Mouse (Mus musculus) hindbrain, embryonic 13.5 days (tissue): ENCODE results near the gene Ccr9. TPM values are rescaled to one million over a fixed set of nuclear protein-coding genes. Genes with fewer than 3 reads are reported as not detected.
"Not testable (repeated sequence)": the region's sequence is repeated elsewhere in the genome, so short reads cannot be mapped to it uniquely, and the experiment has no call there.

Experiments used
- ATAC-seq: fragments of 200-750 bp; cut with Nextera tagmentation; 2 replicates; pipeline ENCODE4 v1.8.0; 2017; ENCODE audit warnings: moderate TSS enrichment; ENCODE audit not compliant: low FRiP score
- H3K27ac ChIP-seq: fragments of 300-500 bp; sonication (generic); 2 replicates; pipeline ENCODE4 v1.5.1; 2015; ENCODE audit warnings: inconsistent platforms, mild to moderate bottlenecking, moderate library complexity
- H3K27me3 ChIP-seq: fragments of 300-500 bp; sonication (generic); 2 replicates; pipeline ENCODE4 v1.6.1; 2015; ENCODE audit warnings: mild to moderate bottlenecking, inconsistent platforms
- H3K36me3 ChIP-seq: fragments of 300-500 bp; sonication (generic); 2 replicates; pipeline ENCODE4 v1.6.1; 2015; ENCODE audit warnings: mild to moderate bottlenecking, inconsistent platforms
- H3K4me1 ChIP-seq: fragments of 300-500 bp; sonication (generic); replicated peaks from 2 replicates; pipeline ENCODE4 v1.6.1; 2015; ENCODE audit warnings: inconsistent platforms
- H3K4me2 ChIP-seq: fragments of 300-500 bp; sonication (generic); 2 replicates; pipeline ENCODE4 v1.6.1; 2015; ENCODE audit warnings: inconsistent platforms, mild to moderate bottlenecking, moderate library complexity
- H3K4me3 ChIP-seq: fragments of 300-500 bp; sonication (generic); 2 replicates; pipeline ENCODE4 v1.5.1; 2015; ENCODE audit warnings: mild to moderate bottlenecking, inconsistent platforms
- H3K9ac ChIP-seq: fragments of 300-500 bp; sonication (generic); 2 replicates; pipeline ENCODE4 v1.6.1; 2015; ENCODE audit warnings: mild to moderate bottlenecking, inconsistent platforms
- H3K9me3 ChIP-seq: fragments of 300-500 bp; sonication (generic); 2 replicates; pipeline ENCODE4 v1.6.1; 2016; ENCODE audit warnings: inconsistent platforms
- WGBS: fragments of 180-500 bp; shearing (Covaris S2); methylation state at CpG from one replicate; pipeline ENCODE4 v1.1.7; 2015; 5-methylcytosine and 5-hydroxymethylcytosine counted together
- polyA plus RNA-seq: library from polyadenylated mRNA; unstranded; fragments of >200 nt; fragmentation: Nextera tagmentation; extraction: Ambion mirVana; gene quantifications from 2 replicates; pipeline ENCODE4 v1.2.1, GENCODE M21; 2015

Ccr9 gene
- polyA plus RNA-seq, 1 experiment from 2014 or later: 0.23 TPM

GRCm38 (mm10) chr9:123659986-123660676 is 18.1 kb upstream of the Ccr9 start:
- H3K27me3 ChIP-seq, H3K9ac ChIP-seq, H3K27ac ChIP-seq, ATAC-seq, H3K4me3 ChIP-seq, H3K4me1 ChIP-seq, H3K9me3 ChIP-seq, H3K4me2 ChIP-seq, H3K36me3 ChIP-seq: not testable (repeated sequence)
- 89% methylated on average over 18 of the region's 18 CpGs for WGBS

DNA sequence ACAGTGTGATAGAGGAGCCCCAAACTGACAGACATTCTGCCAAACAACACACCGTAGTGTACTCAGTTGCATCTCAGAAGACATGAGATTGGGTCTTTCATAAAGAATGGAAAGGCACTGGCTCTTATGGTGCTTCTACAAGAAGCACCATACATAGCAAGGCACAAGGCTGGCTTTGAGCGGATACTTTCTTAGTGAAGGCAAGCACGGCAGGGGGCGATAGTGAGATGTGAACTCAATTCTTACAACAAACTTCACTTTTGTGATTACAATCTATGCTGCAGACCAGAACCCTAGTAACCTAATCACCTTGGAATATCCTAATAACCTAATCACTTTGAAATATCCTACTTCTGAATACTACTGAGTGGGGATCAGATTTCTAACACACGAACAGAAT is 12.6 kb upstream of the Ccr9 start:
- Histone ChIP-seq H3K4me1 (no peaks in the 10 kb centered on the region), H3K27ac (no peak overlapping the region), H3K4me2 (no peak overlapping the region), H3K9me3 (no peaks in the 10 kb centered on the region), H3K27me3 (no peaks in the 10 kb centered on the region), H3K4me3 (no peak overlapping the region), H3K36me3 (no peaks in the 10 kb centered on the region), H3K9ac (no peak overlapping the region)
- ATAC-seq: no peak
- WGBS: 59% methylated on average over 5 of the region's 5 CpGs

DNA sequence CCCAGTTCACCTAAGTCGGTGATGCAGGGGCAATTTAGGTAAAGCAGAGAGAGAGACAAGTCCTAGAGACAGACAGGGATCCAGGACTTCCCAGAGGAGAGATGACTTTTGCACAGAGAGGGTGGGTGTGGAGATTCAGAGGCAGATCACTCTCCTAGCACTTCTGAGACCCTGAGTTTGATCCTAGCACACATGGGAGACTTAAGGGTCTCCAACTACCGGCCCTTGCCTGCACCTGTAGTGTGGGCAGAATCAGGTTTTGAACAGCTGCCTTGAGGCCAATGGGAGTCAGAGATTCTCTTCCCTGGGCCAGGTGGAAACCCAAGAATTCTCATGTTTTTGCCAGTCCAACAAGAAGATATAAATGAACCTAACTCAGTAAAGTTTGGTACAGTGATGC is 959 bp downstream of the Ccr9 start:
- Histone ChIP-seq H3K4me1 (peaks cover 12% of the 10 kb centered on the region), H3K27ac (no peak overlapping the region), H3K36me3 (no peaks in the 10 kb centered on the region), H3K4me2 (peak overlapping the region; percentile 77), H3K9ac (no peak overlapping the region), H3K4me3 (peak overlapping the region; percentile 44), H3K27me3 (peaks cover 72% of the 10 kb centered on the region), H3K9me3 (no peaks in the 10 kb centered on the region)
- no peak for ATAC-seq
- WGBS: 26% methylated on average over 2 of the region's 2 CpGs

- no peaks in the 10 kb centered on the region for H3K36me3 ChIP-seq
- H3K27me3 ChIP-seq: peaks cover 31% of the 10 kb centered on the region
- no peaks in the 10 kb centered on the region for H3K9me3 ChIP-seq
- no peak for ATAC-seq
- no peak overlapping the region for H3K27ac ChIP-seq
- peaks cover 3% of the 10 kb centered on the region for H3K4me1 ChIP-seq
- no peak overlapping the region for H3K4me2 ChIP-seq
- WGBS: 69% methylated on average over 3 of the region's 3 CpGs
- H3K4me3 ChIP-seq: no peak overlapping the region
- H3K9ac ChIP-seq: no peak overlapping the region
These were observed 5.5 kb downstream of the Ccr9 start for GRCm38 (mm10) chr9:123683704-123684103.

- ATAC-seq: no peak
- Histone ChIP-seq H3K27ac (no peak overlapping the region), H3K9ac (no peak overlapping the region), H3K4me3 (no peak overlapping the region), H3K9me3 (no peaks in the 10 kb centered on the region), H3K4me2 (no peak overlapping the region), H3K36me3 (no peaks in the 10 kb centered on the region), H3K4me1 (no peaks in the 10 kb centered on the region), H3K27me3 (peaks cover 6% of the 10 kb centered on the region)
- WGBS: 71% methylated on average over 5 of the region's 5 CpGs
These were observed 8.0 kb downstream of the Ccr9 start for GRCm38 (mm10) chr9:123686206-123686605.

DNA sequence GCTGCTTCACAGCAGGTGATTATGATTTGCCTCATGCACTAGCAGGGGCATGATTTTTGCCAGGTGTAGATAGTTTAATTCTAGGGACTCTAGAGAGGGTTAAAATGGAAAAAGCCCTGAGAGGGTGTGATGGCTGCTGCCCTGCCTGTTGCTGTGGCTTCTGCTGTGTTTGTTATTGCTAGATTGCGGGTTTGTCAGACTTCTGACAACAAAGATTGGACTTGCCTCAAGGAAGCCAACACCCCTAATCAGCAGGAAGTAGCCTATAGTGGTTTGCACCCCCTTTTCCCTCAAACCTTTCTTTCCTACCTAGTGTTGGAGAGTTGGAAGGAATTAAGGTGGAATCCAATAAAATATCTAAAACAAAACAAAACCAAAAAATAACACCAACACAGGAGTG is 10.0 kb downstream of the Ccr9 start:
- H3K4me3 ChIP-seq: no peak overlapping the region
- 0 out of 2 replicates have a peak, but pooled peaks cover 4% of the 10 kb centered on the region for H3K27me3 ChIP-seq
- ATAC-seq: no peak
- no peaks in the 10 kb centered on the region for H3K9me3 ChIP-seq
- H3K9ac ChIP-seq: no peak overlapping the region
- peaks cover 16% of the 10 kb centered on the region for H3K36me3 ChIP-seq
- H3K4me2 ChIP-seq: no peak overlapping the region
- WGBS: 72% methylated on average over 1 of the region's 1 CpGs
- no peak overlapping the region for H3K27ac ChIP-seq
- no peaks in the 10 kb centered on the region for H3K4me1 ChIP-seq

- no peak for ATAC-seq
- no peak overlapping the region for H3K9ac ChIP-seq
- no peak overlapping the region for H3K4me2 ChIP-seq
- H3K9me3 ChIP-seq: no peaks in the 10 kb centered on the region
- no peaks in the 10 kb centered on the region for H3K4me1 ChIP-seq
- no peak overlapping the region for H3K27ac ChIP-seq
- H3K36me3 ChIP-seq: peaks cover 50% of the 10 kb centered on the region
- WGBS: 92% methylated on average over 3 of the region's 3 CpGs
- H3K27me3 ChIP-seq: no peaks in the 10 kb centered on the region
- no peak overlapping the region for H3K4me3 ChIP-seq
These were observed 17.5 kb downstream of the Ccr9 start for GRCm38 (mm10) chr9:123695634-123696302.

GRCm38 (mm10) chr9:123701822-123702221 is 23.6 kb downstream of the Ccr9 start:
- no peak overlapping the region for H3K27ac ChIP-seq
- ATAC-seq: no peak
- H3K4me2 ChIP-seq: no peak overlapping the region
- H3K36me3 ChIP-seq: peaks cover 63% of the 10 kb centered on the region
- no peaks in the 10 kb centered on the region for H3K4me1 ChIP-seq
- H3K9me3 ChIP-seq: no peaks in the 10 kb centered on the region
- H3K9ac ChIP-seq: no peak overlapping the region
- H3K27me3 ChIP-seq: no peaks in the 10 kb centered on the region
- no peak overlapping the region for H3K4me3 ChIP-seq
- WGBS: 95% methylated on average over 5 of the region's 5 CpGs

DNA sequence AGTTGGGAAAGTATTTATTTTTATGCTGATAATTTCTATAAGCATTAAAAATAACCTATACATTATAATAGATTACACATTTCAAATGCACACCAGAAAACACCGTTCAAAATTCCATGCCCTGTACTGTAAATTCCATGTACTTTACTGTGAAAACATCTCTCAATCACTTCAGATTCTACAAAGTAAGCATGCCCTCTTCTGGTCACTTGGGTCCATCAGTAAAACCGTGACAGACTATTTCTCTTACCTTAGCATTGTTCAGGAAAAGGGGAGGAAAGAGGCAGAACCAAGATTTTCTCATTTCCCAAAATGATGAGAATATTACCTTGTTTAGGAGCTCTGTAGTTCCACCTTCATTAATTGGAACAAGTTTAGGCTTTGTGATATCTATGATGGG is 31.0 kb downstream of the Ccr9 start:
- Histone ChIP-seq H3K9ac (no peak overlapping the region), H3K4me2 (no peak overlapping the region), H3K4me3 (no peak overlapping the region), H3K36me3 (peaks cover 42% of the 10 kb centered on the region), H3K27ac (no peak overlapping the region), H3K27me3 (no peaks in the 10 kb centered on the region), H3K4me1 (no peaks in the 10 kb centered on the region), H3K9me3 (no peaks in the 10 kb centered on the region)
- ATAC-seq: no peak
- 54% methylated on average over 2 of the region's 2 CpGs for WGBS

DNA sequence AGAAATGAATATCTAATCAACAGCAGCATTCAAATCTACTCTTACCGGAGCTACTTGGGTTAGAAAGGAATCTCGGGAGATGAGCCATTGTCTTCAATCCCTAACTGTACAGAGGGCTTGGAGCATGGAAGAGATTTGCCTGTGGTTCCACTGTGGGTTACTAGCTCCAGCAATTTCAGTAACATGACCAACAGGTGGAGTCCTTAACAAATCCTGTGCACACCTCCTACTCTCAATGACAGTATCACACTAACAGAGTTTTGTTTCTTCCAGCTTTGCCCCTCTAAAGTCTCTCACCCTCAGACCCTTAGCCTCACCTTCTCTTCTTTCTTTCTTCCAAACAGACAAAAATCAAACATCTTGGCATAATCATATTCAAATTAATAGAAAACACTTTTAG is 34.9 kb downstream of the Ccr9 start:
- Histone ChIP-seq H3K9me3 (no peaks in the 10 kb centered on the region), H3K4me1 (peaks cover 14% of the 10 kb centered on the region), H3K36me3 (peaks cover 22% of the 10 kb centered on the region), H3K4me2 (no peak overlapping the region), H3K9ac (no peak overlapping the region), H3K4me3 (no peak overlapping the region), H3K27ac (no peak overlapping the region), H3K27me3 (no peaks in the 10 kb centered on the region)
- WGBS: 95% methylated on average over 2 of the region's 2 CpGs
- no peak for ATAC-seq

DNA sequence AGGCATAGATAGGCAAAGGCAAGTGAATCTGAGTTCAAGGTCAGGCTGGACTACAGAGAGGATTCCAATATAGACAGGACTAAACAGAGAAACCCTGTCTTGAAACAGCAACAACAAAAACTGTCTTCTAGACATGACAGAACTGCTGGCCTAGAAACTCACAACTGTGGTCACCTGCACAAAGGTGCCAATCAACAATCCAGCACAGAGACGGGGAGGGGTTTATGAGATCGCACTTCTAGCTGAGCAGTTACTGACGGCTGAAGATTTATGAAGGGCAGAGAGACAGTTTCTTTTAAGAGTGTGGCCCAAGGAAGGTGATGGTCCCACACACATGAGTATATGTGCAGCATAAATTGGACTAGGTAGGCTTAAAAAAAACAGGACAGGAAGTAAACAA is 38.1 kb downstream of the Ccr9 start:
- Histone ChIP-seq H3K9me3 (no peaks in the 10 kb centered on the region), H3K36me3 (peaks cover 3% of the 10 kb centered on the region; the same call in 1 of the 2 replicates), H3K4me3 (peak overlapping the region; percentile 62; the same call in 1 of the 2 replicates), H3K4me2 (peak overlapping the region; percentile 68), H3K27me3 (no peaks in the 10 kb centered on the region), H3K27ac (no peak overlapping the region), H3K4me1 (peaks cover 14% of the 10 kb centered on the region), H3K9ac (peak overlapping the region; percentile 55)
- 69% methylated on average over 3 of the region's 3 CpGs for WGBS
- ATAC-seq: no peak

- peak; percentile 100 for ATAC-seq
- no peaks in the 10 kb centered on the region for H3K27me3 ChIP-seq
- no peaks in the 10 kb centered on the region for H3K36me3 ChIP-seq
- H3K27ac ChIP-seq: peak within 1 kb of the TSS; percentile 69
- peak within 1 kb of the TSS; percentile 74 for H3K4me2 ChIP-seq
- H3K9ac ChIP-seq: peak within 1 kb of the TSS; percentile 75
- peak within 1 kb of the TSS; percentile 62 for H3K4me3 ChIP-seq
- WGBS: 1% methylated on average over 52 of the region's 55 CpGs
- H3K4me1 ChIP-seq: peaks cover 14% of the 10 kb centered on the region
- no peaks in the 10 kb centered on the region for H3K9me3 ChIP-seq
These were observed 39.2 kb downstream of the Ccr9 start, which contains the start of gene Lztfl1 for GRCm38 (mm10) chr9:123717186-123718008. Gene Lztfl1 (minus strand): TSS chr9:123717697.
